Mouse (Mus musculus) G1E (cell line): ENCODE data around the gene Tbc1d21. TPM values are rescaled to one million over a fixed set of nuclear protein-coding genes. Genes with fewer than 3 reads are reported as not detected.

Experiments
- ATAC-seq: 2 replicates; pipeline ENCODE4 v1.8.0; 2016; ENCODE audit warnings: mild to moderate bottlenecking; ENCODE audit not compliant: insufficient number of reproducible peaks, poor library complexity, low FRiP score, severe bottlenecking; ENCODE audit errors: extremely low read depth
- DNase-seq: peaks from one replicate; pipeline ENCODE4 v3.0.0; 2012; ENCODE audit warnings: low spot score
- H3K27me3 ChIP-seq: 2 replicates; pipeline ENCODE4 v1.6.1; 2012; ENCODE audit warnings: mild to moderate bottlenecking, low read length, inconsistent platforms; ENCODE audit not compliant: insufficient read depth
- H3K36me3 ChIP-seq: replicated peaks from 2 replicates; pipeline ENCODE3; 2012; ENCODE audit warnings: mild to moderate bottlenecking, inconsistent platforms
- H3K4me1 ChIP-seq: 2 replicates; pipeline ENCODE4 v1.6.1; 2012; ENCODE audit warnings: low read depth, low read length, inconsistent platforms, mixed read lengths; ENCODE audit not compliant: insufficient read depth
- H3K4me3 ChIP-seq: 2 replicates; pipeline ENCODE4 v1.5.1; 2012; ENCODE audit warnings: low read depth, mild to moderate bottlenecking, inconsistent platforms, low read length, moderate library complexity, mixed read lengths
- H3K9me3 ChIP-seq: replicated peaks from 2 replicates; pipeline ENCODE4 v1.6.1; 2012; ENCODE audit warnings: inconsistent platforms
- CTCF ChIP-seq: IDR thresholded peaks from 2 replicates; pipeline ENCODE4 v1.5.1; 2012; ENCODE audit warnings: low read depth, low read length, inconsistent platforms, mixed read lengths
- GATA1 ChIP-seq: IDR thresholded peaks from 2 replicates; pipeline ENCODE4 v1.6.1; 2012; ENCODE audit warnings: borderline replicate concordance, low read length, inconsistent platforms, mixed read lengths
- GATA2 ChIP-seq: IDR thresholded peaks from 2 replicates; pipeline ENCODE4 v1.6.1; 2012; ENCODE audit warnings: low read depth, low read length, inconsistent platforms, borderline replicate concordance
- POLR2AphosphoS5 ChIP-seq: IDR thresholded peaks from 2 replicates; pipeline ENCODE4 v1.6.1; 2012; ENCODE audit warnings: low read depth, low read length, inconsistent platforms; ENCODE audit not compliant: insufficient replicate concordance
- TAL1 ChIP-seq: conservative IDR thresholded peaks from 2 replicates; pipeline ENCODE4 v1.6.1; 2012; ENCODE audit warnings: low read depth, low read length, inconsistent platforms, mixed read lengths
- polyA plus RNA-seq: library from polyadenylated mRNA; stranded (reverse); fragments of >175 nt; gene quantifications from 2 replicates; pipeline ENCODE4 v1.2.3, GENCODE M21; 2012
- total RNA-seq, 2 experiments: library from RNA; stranded (forward) in 1 of 2; stranded (reverse) in 1 of 2; fragments of 200-1000 nt in 1 of 2; fragments of >200 nt in 1 of 2; fragmentation: Nextera tagmentation in 1 of 2; gene quantifications; 2 replicates each; pipeline ENCODE4 v1.2.3; 2014 to 2017

Gene Tbc1d21
- total and polyA plus RNA-seq, 3 experiments, result not detected

GRCm38 (mm10) chr9:58353224-58353623 is 17.0 kb downstream of the Tbc1d21 start:
- H3K9me3 ChIP-seq, result no peaks in the 10 kb centered on the region
- DNase-seq, result no peak
- TF ChIP-seq TAL1 (no peak), GATA2 (no peak), GATA1 (no peak), CTCF (no peak), POLR2AphosphoS5 (no peak)
- no peaks in the 10 kb centered on the region for H3K36me3 ChIP-seq
- no peaks in the 10 kb centered on the region for H3K4me1 ChIP-seq
- H3K4me3 ChIP-seq, result no peak overlapping the region
- H3K27me3 ChIP-seq, result peaks cover 11% of the 10 kb centered on the region
- no peak for ATAC-seq

- H3K27me3 ChIP-seq, result peaks cover 12% of the 10 kb centered on the region; the same call in 1 of the 2 replicates
- no peak overlapping the region for H3K4me3 ChIP-seq
- no peak for DNase-seq
- H3K9me3 ChIP-seq, result no peaks in the 10 kb centered on the region
- no peaks in the 10 kb centered on the region for H3K36me3 ChIP-seq
- ATAC-seq, result no peak
- H3K4me1 ChIP-seq, result no peaks in the 10 kb centered on the region
- TF ChIP-seq POLR2AphosphoS5 (no peak), CTCF (no peak), GATA1 (no peak), TAL1 (no peak), GATA2 (no peak)
Measured at GRCm38 (mm10) chr9:58347795-58348194, 22.5 kb downstream of the Tbc1d21 start.

GRCm38 (mm10) chr9:58346498-58346897 is 23.8 kb downstream of the Tbc1d21 start:
- TF ChIP-seq GATA2 (no peak), CTCF (no peak), TAL1 (no peak), POLR2AphosphoS5 (no peak), GATA1 (no peak)
- Histone ChIP-seq H3K4me3 (no peak overlapping the region), H3K9me3 (no peaks in the 10 kb centered on the region), H3K36me3 (no peaks in the 10 kb centered on the region), H3K4me1 (no peaks in the 10 kb centered on the region), H3K27me3 (peaks cover 14% of the 10 kb centered on the region; the same call in 1 of the 2 replicates)
- DNase-seq (no peak), ATAC-seq (no peak)

- H3K4me1 ChIP-seq, result no peaks in the 10 kb centered on the region
- peaks cover 14% of the 10 kb centered on the region; the same call in 1 of the 2 replicates for H3K27me3 ChIP-seq
- H3K4me3 ChIP-seq, result no peak overlapping the region
- ATAC-seq (no peak), DNase-seq (no peak)
- no peaks in the 10 kb centered on the region for H3K9me3 ChIP-seq
- TF ChIP-seq GATA2 (no peak), GATA1 (no peak), CTCF (no peak), TAL1 (no peak), POLR2AphosphoS5 (no peak)
- no peaks in the 10 kb centered on the region for H3K36me3 ChIP-seq
Measured at GRCm38 (mm10) chr9:58345963-58346362, 24.3 kb downstream of the Tbc1d21 start.

- DNase-seq (no peak), ATAC-seq (no peak)
- Histone ChIP-seq H3K4me3 (no peak overlapping the region), H3K9me3 (no peaks in the 10 kb centered on the region), H3K36me3 (no peaks in the 10 kb centered on the region), H3K4me1 (no peaks in the 10 kb centered on the region), H3K27me3 (peaks cover 12% of the 10 kb centered on the region; the same call in 1 of the 2 replicates)
- TF ChIP-seq CTCF, result no peak
- TF ChIP-seq GATA2, result no peak
- no peak for TF ChIP-seq TAL1
- TF ChIP-seq POLR2AphosphoS5, result no peak
- TF ChIP-seq GATA1, result no peak
Measured at GRCm38 (mm10) chr9:58341795-58342194, 28.5 kb downstream of the Tbc1d21 start.

- TF ChIP-seq GATA2, result no peak
- TF ChIP-seq POLR2AphosphoS5, result no peak
- TF ChIP-seq GATA1, result no peak
- TF ChIP-seq CTCF, result no peak
- no peak for TF ChIP-seq TAL1
- 0 out of 2 replicates have a peak, but pooled peaks cover 2% of the 10 kb centered on the region for H3K4me1 ChIP-seq
- H3K36me3 ChIP-seq, result no peaks in the 10 kb centered on the region
- DNase-seq (no peak), ATAC-seq (no peak)
- H3K4me3 ChIP-seq, result no peak overlapping the region
- no peaks in the 10 kb centered on the region; the same call in 1 of the 2 replicates for H3K27me3 ChIP-seq
- no peaks in the 10 kb centered on the region for H3K9me3 ChIP-seq
Measured at GRCm38 (mm10) chr9:58336650-58337281, 33.5 kb downstream of the Tbc1d21 start.

- no peak for DNase-seq
- TF ChIP-seq GATA2 (no peak), GATA1 (no peak), POLR2AphosphoS5 (no peak), CTCF (no peak), TAL1 (no peak)
- H3K36me3 ChIP-seq, result no peaks in the 10 kb centered on the region
- no peak for ATAC-seq
- H3K4me3 ChIP-seq, result no peak overlapping the region
- peaks cover 7% of the 10 kb centered on the region for H3K27me3 ChIP-seq
- no peaks in the 10 kb centered on the region for H3K9me3 ChIP-seq
- no peaks in the 10 kb centered on the region; the same call in 1 of the 2 replicates for H3K4me1 ChIP-seq
Measured at GRCm38 (mm10) chr9:58331276-58331675, 39.0 kb downstream of the Tbc1d21 start.
